Mouse (Mus musculus): ENCODE data around the gene Emd. TPM values are rescaled to one million over a fixed set of nuclear protein-coding genes. Genes with fewer than 3 reads are reported as not detected.

Gene Emd
- polyA plus RNA-seq, 1 experiment from 2014 or later, result 27.4 TPM

DNA sequence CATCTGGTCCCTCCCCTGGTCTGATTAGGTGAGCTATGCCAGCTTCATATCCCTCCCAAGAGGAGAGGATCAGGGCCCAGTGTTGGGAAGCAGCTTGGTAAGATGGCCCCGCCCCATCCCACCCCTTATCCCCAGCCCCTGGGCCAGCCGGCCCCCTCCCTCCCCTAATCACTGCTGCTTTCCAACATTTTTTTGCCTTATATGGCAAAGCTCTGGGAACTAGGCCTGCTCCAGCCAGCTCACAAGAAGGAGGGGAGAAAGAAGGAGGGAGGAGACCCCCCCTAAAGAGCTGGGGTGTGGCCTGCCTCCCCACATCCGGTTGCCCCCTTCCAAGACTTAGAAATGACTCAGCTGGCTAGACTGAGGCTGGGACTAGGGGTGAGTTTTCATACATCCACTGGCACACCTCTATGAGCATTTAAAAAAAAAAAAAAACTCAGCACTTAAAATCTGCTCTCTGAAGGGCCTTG lies 9.8 kb upstream of the Emd start:
- WGBS, result 9% methylated on average over 2 of the region's 3 CpGs
- Histone ChIP-seq H3K4me3 (ENCODE audit: low read depth, low read length) (peak overlapping the region; percentile 57), H3K9ac (ENCODE audit: low read depth, low read length) (peak overlapping the region; percentile 76), H3K27ac (ENCODE audit: low read depth, low read length) (peak overlapping the region; percentile 42), H3K4me1 (replicated peaks; ENCODE audit: control insufficient read depth, insufficient read depth, low read length) (no peaks in the 10 kb centered on the region), H3K9me3 (ENCODE audit: control insufficient read depth, low read length) (no peaks in the 10 kb centered on the region), H3K36me3 (ENCODE audit: control insufficient read depth, insufficient read depth, low read length) (peaks cover 9% of the 10 kb centered on the region; the same call in 1 of the 2 replicates), H3K27me3 (ENCODE audit: control insufficient read depth, insufficient read depth, low read length) (no peaks in the 10 kb centered on the region), H3K4me2 (replicated peaks; ENCODE audit: low read depth, low read length) (peak overlapping the region; percentile 49)
- DNase-seq (ENCODE audit: low spot score), result peak; percentile 49
- peak; percentile 59 for ATAC-seq (ENCODE audit: low FRiP score)

DNA sequence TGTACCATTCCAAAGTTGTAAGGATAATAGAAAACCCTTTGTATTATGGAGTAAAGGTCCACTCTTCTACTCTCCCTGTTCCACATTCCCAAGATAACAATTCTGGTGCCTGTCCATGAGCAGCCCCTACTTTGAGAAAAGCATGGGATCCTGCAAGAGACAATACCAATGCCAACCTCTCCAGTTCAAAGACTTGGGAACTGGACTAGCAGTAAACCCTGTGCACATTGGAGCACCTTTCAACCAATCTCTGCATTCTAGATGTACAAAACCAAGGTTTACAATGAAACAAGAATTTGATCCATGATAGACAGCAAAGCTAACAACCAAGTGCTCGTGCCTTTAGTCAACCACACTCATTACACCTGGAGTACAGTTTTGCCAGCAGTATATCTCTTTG lies 9.4 kb upstream of the Emd start:
- H3K4me3 ChIP-seq (ENCODE audit: low read depth, low read length), result peak overlapping the region; percentile 57
- H3K27ac ChIP-seq (ENCODE audit: low read depth, low read length), result peak overlapping the region; percentile 42; the same call in 1 of the 2 replicates
- peaks cover 6% of the 10 kb centered on the region; the same call in 1 of the 2 replicates for H3K36me3 ChIP-seq (ENCODE audit: control insufficient read depth, insufficient read depth, low read length)
- H3K4me1 ChIP-seq (replicated peaks; ENCODE audit: control insufficient read depth, insufficient read depth, low read length), result no peaks in the 10 kb centered on the region
- no peaks in the 10 kb centered on the region for H3K9me3 ChIP-seq (ENCODE audit: control insufficient read depth, low read length)
- H3K27me3 ChIP-seq (ENCODE audit: control insufficient read depth, insufficient read depth, low read length), result no peaks in the 10 kb centered on the region
- ATAC-seq (ENCODE audit: low FRiP score) (no peak), DNase-seq (ENCODE audit: low spot score) (peak; percentile 10)
- WGBS, result 29% methylated on average over 1 of the region's 1 CpGs
- H3K9ac ChIP-seq (ENCODE audit: low read depth, low read length), result peak overlapping the region; percentile 76; the same call in 1 of the 2 replicates
- peak overlapping the region; percentile 49 for H3K4me2 ChIP-seq (replicated peaks; ENCODE audit: low read depth, low read length)

DNA sequence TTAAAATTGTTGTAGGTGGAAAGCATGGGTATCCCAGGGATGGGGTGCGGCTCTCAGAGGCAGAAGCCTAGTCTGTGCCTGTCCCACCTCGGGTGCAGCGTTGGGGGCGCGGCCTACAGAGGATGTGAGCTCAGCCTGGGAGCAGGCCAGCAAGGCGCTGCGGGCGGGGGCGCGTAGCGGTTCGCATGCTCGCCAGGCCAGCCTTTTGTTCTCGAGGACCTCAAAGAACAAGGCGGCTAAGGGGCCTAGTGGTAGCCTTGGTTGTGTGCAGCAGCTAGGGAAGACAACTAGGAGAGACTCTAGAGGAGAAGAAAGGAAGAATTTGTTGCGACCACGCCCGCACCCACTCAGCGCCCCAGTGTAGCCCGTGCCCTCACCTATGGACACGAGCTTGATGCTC lies 8.8 kb upstream of the Emd start:
- ATAC-seq (ENCODE audit: low FRiP score), result peak; percentile 55
- Histone ChIP-seq H3K9me3 (ENCODE audit: control insufficient read depth, low read length) (no peaks in the 10 kb centered on the region), H3K4me2 (replicated peaks; ENCODE audit: low read depth, low read length) (peak overlapping the region; percentile 49), H3K4me1 (replicated peaks; ENCODE audit: control insufficient read depth, insufficient read depth, low read length) (no peaks in the 10 kb centered on the region), H3K27me3 (ENCODE audit: control insufficient read depth, insufficient read depth, low read length) (no peaks in the 10 kb centered on the region), H3K36me3 (ENCODE audit: control insufficient read depth, insufficient read depth, low read length) (peaks cover 4% of the 10 kb centered on the region; the same call in 1 of the 2 replicates), H3K4me3 (ENCODE audit: low read depth, low read length) (peak overlapping the region; percentile 57), H3K27ac (ENCODE audit: low read depth, low read length) (peak overlapping the region; percentile 79), H3K9ac (ENCODE audit: low read depth, low read length) (peak overlapping the region; percentile 76)
- 32% methylated on average over 16 of the region's 21 CpGs for WGBS
- peak; percentile 76 for DNase-seq (ENCODE audit: low spot score)

DNA sequence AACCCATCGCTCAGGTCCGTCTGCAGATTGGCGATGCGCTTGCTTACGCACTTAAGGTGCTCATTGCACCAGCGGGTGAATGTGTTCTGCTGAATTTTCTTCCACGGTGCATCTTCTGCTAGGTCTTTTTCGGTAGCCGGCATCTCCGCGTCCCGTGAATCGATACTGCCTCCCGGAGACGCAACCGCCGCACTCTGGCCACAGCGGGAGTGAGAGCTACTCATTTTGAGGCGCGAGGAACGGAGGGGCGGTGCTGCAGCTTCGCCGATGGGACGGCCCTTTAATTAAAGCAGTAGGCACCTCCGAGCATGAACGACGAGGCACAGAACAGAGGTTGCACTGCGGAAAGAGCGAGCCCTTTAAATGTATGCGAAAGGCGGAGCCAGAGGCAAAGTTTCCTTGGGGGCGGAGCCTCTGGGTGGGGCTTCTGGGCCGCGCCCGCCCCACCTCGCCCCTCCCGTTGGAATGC lies 8.2 kb upstream of the Emd start:
- peak overlapping the region; percentile 57 for H3K4me3 ChIP-seq (ENCODE audit: low read depth, low read length)
- DNase-seq (ENCODE audit: low spot score), result peak; percentile 88
- no peaks in the 10 kb centered on the region for H3K27me3 ChIP-seq (ENCODE audit: control insufficient read depth, insufficient read depth, low read length)
- WGBS, result 11% methylated on average over 32 of the region's 38 CpGs
- H3K27ac ChIP-seq (ENCODE audit: low read depth, low read length), result peak overlapping the region; percentile 79
- H3K4me1 ChIP-seq (replicated peaks; ENCODE audit: control insufficient read depth, insufficient read depth, low read length), result no peaks in the 10 kb centered on the region
- H3K4me2 ChIP-seq (replicated peaks; ENCODE audit: low read depth, low read length), result peak overlapping the region; percentile 36
- H3K9ac ChIP-seq (ENCODE audit: low read depth, low read length), result peak overlapping the region; percentile 76
- peak; percentile 91 for ATAC-seq (ENCODE audit: low FRiP score)
- H3K36me3 ChIP-seq (ENCODE audit: control insufficient read depth, insufficient read depth, low read length), result no peaks in the 10 kb centered on the region
- H3K9me3 ChIP-seq (ENCODE audit: control insufficient read depth, low read length), result no peaks in the 10 kb centered on the region

DNA sequence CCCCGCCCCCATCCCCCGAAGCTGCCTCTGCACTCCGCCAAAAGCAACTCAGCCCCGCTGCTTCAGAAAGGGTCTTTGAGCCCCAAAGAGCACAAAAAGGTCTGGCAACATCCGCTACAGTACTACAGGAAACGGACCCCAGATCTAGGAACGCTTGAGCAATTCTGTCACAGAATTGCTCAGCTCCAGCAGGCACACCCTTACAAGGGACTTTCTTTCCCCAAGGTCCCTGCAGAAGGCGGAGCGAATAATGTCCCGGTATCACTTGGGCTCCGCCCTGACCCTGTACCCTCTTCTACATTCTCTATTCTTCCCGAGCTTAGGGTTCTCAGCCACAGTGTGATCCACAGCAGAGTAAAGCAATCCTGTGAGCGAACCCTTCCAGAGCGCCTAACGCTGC lies 7.8 kb upstream of the Emd start:
- Histone ChIP-seq H3K36me3 (ENCODE audit: control insufficient read depth, insufficient read depth, low read length) (no peaks in the 10 kb centered on the region), H3K4me3 (ENCODE audit: low read depth, low read length) (peak overlapping the region; percentile 57), H3K9me3 (ENCODE audit: control insufficient read depth, low read length) (no peaks in the 10 kb centered on the region), H3K4me2 (replicated peaks; ENCODE audit: low read depth, low read length) (peak overlapping the region; percentile 36), H3K27me3 (ENCODE audit: control insufficient read depth, insufficient read depth, low read length) (no peaks in the 10 kb centered on the region), H3K27ac (ENCODE audit: low read depth, low read length) (peak overlapping the region; percentile 45; the same call in 1 of the 2 replicates), H3K4me1 (replicated peaks; ENCODE audit: control insufficient read depth, insufficient read depth, low read length) (no peaks in the 10 kb centered on the region), H3K9ac (ENCODE audit: low read depth, low read length) (peak overlapping the region; percentile 51; the same call in 1 of the 2 replicates)
- 16% methylated on average over 15 of the region's 15 CpGs for WGBS
- no peak for DNase-seq (ENCODE audit: low spot score)
- peak; percentile 18 for ATAC-seq (ENCODE audit: low FRiP score)

DNA sequence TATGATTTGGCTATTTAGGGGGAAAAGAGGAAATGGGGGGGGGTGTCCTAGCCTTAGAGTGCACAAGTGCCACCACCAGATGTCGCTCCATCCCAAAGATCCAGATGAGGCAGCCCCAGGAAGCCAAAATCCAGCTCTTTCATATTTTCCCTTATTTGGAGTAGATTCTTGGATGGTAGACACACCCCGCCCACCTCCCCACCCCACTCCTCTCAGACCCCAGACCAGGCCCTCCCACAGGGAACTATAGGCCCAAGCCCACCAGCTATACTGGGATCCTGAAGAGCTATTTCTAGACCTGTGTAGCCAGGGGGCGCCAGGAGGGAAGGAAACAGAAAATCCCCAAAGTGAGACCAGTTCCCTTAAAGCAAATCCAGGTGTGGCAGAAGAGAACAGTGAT lies 5.8 kb upstream of the Emd start:
- no peaks in the 10 kb centered on the region for H3K9me3 ChIP-seq (ENCODE audit: control insufficient read depth, low read length)
- H3K27ac ChIP-seq (ENCODE audit: low read depth, low read length), result no peak overlapping the region
- no peaks in the 10 kb centered on the region for H3K27me3 ChIP-seq (ENCODE audit: control insufficient read depth, insufficient read depth, low read length)
- ATAC-seq (ENCODE audit: low FRiP score) (no peak), DNase-seq (ENCODE audit: low spot score) (peak; percentile 73)
- H3K4me2 ChIP-seq (replicated peaks; ENCODE audit: low read depth, low read length), result no peak overlapping the region
- H3K4me1 ChIP-seq (replicated peaks; ENCODE audit: control insufficient read depth, insufficient read depth, low read length), result no peaks in the 10 kb centered on the region
- no peak overlapping the region for H3K4me3 ChIP-seq (ENCODE audit: low read depth, low read length)
- H3K36me3 ChIP-seq (ENCODE audit: control insufficient read depth, insufficient read depth, low read length), result no peaks in the 10 kb centered on the region
- H3K9ac ChIP-seq (ENCODE audit: low read depth, low read length), result no peak overlapping the region
- 13% methylated on average over 3 of the region's 3 CpGs for WGBS

DNA sequence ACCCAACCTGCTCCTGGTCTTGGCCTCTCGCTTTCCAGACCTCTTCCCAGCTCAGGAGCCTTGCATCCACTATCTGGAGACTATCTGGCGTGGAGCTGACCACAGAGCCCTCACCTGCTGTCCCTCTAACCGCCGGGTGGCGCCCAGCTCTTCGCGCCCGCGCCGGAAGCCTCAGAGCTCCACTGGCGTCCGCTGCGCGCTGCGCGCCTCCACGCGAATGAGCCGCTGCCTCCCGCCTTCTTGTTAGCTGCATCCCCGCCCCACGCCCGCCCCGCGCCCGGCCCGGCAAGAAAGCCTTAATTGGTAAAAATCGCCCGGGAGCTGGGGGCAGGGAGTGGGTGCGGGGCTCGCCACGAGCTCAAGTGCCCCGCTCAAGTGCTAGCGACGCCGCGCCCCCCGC lies 4.9 kb upstream of the Emd start, which contains the start of gene Flna:
Gene Flna, minus strand, starts transcription at position 206 of the 400 bp plus-strand sequence.
- no peaks in the 10 kb centered on the region for H3K36me3 ChIP-seq (ENCODE audit: control insufficient read depth, insufficient read depth, low read length)

DNA sequence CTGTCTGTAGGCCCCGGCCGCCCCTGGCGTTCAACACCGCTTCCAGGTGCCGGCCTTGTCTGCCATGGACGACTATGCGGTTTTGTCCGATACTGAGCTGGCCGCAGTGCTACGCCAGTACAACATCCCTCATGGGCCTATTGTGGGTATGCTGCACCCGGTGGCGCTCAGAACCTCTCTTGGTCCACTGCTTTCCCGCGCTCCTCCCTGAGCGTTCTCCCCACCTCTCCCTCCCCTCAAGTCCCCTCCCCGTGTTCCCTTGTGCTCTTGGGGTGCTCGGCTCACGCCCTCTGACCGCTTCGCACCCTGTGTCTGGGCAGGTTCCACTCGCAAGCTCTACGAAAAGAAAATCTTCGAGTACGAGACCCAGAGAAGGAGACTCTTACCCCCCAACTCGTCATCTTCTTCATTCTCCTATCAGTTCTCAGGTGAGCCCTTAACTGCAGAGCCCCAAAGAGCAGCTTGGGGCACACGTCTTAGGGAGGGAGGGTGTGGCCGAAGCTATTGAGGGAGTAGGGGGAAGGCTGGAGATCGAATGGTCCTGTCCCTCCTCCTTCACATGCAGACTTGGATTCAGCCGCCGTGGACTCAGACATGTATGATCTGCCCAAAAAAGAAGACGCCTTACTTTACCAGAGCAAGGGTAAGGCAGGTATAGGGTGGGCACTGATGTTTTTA lies 540 bp downstream of the Emd start:
- peak overlapping the region; percentile 64 for H3K9ac ChIP-seq (ENCODE audit: low read depth, low read length)
- no peaks in the 10 kb centered on the region for H3K27me3 ChIP-seq (ENCODE audit: control insufficient read depth, insufficient read depth, low read length)
- WGBS, result 18% methylated on average over 31 of the region's 31 CpGs
- no peaks in the 10 kb centered on the region for H3K36me3 ChIP-seq (ENCODE audit: control insufficient read depth, insufficient read depth, low read length)
- no peaks in the 10 kb centered on the region for H3K9me3 ChIP-seq (ENCODE audit: control insufficient read depth, low read length)
- peak overlapping the region; percentile 82 for H3K27ac ChIP-seq (ENCODE audit: low read depth, low read length)
- ATAC-seq (ENCODE audit: low FRiP score) (peak; percentile 76), DNase-seq (ENCODE audit: low spot score) (peak; percentile 12)
- H3K4me3 ChIP-seq (ENCODE audit: low read depth, low read length), result peak overlapping the region; percentile 55
- no peaks in the 10 kb centered on the region for H3K4me1 ChIP-seq (replicated peaks; ENCODE audit: control insufficient read depth, insufficient read depth, low read length)
- peak overlapping the region; percentile 60 for H3K4me2 ChIP-seq (replicated peaks; ENCODE audit: low read depth, low read length)

More for the DNA sequence above, 4.9 kb upstream of the Emd start, which contains the start of gene Flna:
- no peaks in the 10 kb centered on the region for H3K27me3 ChIP-seq (ENCODE audit: control insufficient read depth, insufficient read depth, low read length)
- no peaks in the 10 kb centered on the region for H3K4me1 ChIP-seq (replicated peaks; ENCODE audit: control insufficient read depth, insufficient read depth, low read length)
- H3K4me2 ChIP-seq (replicated peaks; ENCODE audit: low read depth, low read length), result peak within 1 kb of the TSS; percentile 62
- WGBS, result 9% methylated on average over 28 of the region's 38 CpGs
- peak; percentile 65 for DNase-seq (ENCODE audit: low spot score)
- no peak within 1 kb of the TSS for H3K27ac ChIP-seq (ENCODE audit: low read depth, low read length)
- H3K9ac ChIP-seq (ENCODE audit: low read depth, low read length), result peak within 1 kb of the TSS; percentile 65
- H3K9me3 ChIP-seq (ENCODE audit: control insufficient read depth, low read length), result no peaks in the 10 kb centered on the region
- ATAC-seq (ENCODE audit: low FRiP score), result no peak
- peak within 1 kb of the TSS; percentile 36 for H3K4me3 ChIP-seq (ENCODE audit: low read depth, low read length)

DNA sequence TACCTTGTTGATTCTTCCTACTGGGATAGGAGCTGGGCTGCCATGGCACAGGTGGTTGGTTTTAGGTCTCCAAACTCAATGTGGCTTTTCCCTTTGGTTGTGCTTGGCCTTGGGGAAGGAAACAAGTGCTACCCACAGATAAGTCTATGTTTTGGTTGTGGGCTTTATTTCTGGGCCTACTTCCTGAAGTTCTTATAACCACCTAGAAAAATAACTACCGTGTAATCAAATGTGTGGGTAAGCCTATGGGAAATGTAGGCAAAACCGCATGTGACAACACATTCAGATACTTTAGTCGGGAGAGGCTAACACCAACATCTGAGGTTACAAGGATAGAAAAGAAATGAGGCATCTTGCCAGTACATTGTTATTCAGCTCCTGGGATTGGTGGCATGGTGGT lies 3.3 kb downstream of the Emd start:
- Histone ChIP-seq H3K4me2 (replicated peaks; ENCODE audit: low read depth, low read length) (no peak overlapping the region), H3K9ac (ENCODE audit: low read depth, low read length) (no peak overlapping the region), H3K27me3 (ENCODE audit: control insufficient read depth, insufficient read depth, low read length) (no peaks in the 10 kb centered on the region), H3K27ac (ENCODE audit: low read depth, low read length) (no peak overlapping the region), H3K9me3 (ENCODE audit: control insufficient read depth, low read length) (no peaks in the 10 kb centered on the region), H3K4me3 (ENCODE audit: low read depth, low read length) (no peak overlapping the region), H3K36me3 (ENCODE audit: control insufficient read depth, insufficient read depth, low read length) (no peaks in the 10 kb centered on the region), H3K4me1 (replicated peaks; ENCODE audit: control insufficient read depth, insufficient read depth, low read length) (no peaks in the 10 kb centered on the region)
- DNase-seq (ENCODE audit: low spot score), result no peak
- 94% methylated on average over 3 of the region's 3 CpGs for WGBS
- ATAC-seq (ENCODE audit: low FRiP score), result no peak

Data from hindbrain, embryonic 11.5 days (tissue).